Mouse (Mus musculus) left cerebral cortex, postnatal 36 days (tissue): ENCODE results near the gene Pgk2. TPM values are rescaled to one million over a fixed set of nuclear protein-coding genes. Genes with fewer than 3 reads are reported as not detected.
"Not testable (repeated sequence)": the region's sequence is repeated elsewhere in the genome, so short reads cannot be mapped to it uniquely, and the experiment has no call there.

Experiments
- DNase-seq, 2 experiments: peaks; one replicate each; pipeline ENCODE4 v3.0.0; 2021 to 2022; ENCODE audit warnings: low spot score in 2 of 2, mixed read lengths in 1 of 2
- intact Hi-C: fragments of 180-260 bp; cut with DNase I; formaldehyde crosslinking; loops from one replicate; pipeline ENCODE4 v1.15.1; 2025
- total RNA-seq, 2 experiments: library from RNA; stranded (reverse); gene quantifications; 2 replicates each; pipeline ENCODE4 v1.2.3; 2021

Gene Pgk2
- total RNA-seq, result not detected

GRCm38 (mm10) chr17:40208540-40208939 lies at the start of gene Pgk2:
Pgk2 (minus strand) TSS chr17:40208640.
- DNase-seq, result no peak
- intact Hi-C loops, result no loop called here

DNA sequence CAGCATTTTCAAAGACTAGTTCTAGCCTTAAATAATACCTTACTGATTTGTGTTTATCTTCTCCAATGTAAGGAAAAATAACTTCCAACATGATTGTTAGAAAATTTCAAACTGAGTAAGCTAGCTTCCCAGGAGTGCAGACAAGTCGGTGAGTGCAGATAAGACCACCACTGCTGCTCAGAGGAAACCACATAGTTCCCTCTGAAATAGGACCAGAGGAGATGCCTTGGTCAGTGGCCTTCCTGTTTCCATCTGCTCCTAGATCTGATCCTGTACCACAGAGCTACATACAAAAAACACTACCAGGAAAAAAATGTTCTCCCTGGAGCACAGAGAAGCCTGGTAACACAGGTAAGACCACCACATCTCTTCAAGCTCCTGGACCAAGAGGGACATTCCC lies 44.0 kb upstream of the Pgk2 start:
- intact Hi-C loops, result no loop called here

DNA sequence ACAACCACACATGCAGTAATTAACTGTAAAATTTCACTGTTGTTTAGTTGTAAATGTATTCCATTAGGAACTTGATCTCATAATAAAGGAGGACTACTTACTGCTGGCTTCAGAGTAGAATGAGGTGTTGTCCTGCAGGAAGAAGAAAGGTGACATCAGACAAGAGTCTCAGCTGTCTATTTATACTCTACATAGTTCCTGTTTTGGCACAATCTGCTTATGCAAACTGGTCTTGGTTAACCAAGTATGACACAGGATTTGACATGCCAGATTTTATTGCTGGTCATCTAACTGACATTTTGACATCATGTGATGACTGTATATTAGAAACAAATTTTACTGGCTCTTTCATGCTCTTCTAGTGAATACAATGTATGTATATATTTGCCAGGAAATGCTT lies 33.7 kb upstream of the Pgk2 start, which contains the start of gene Crisp3:
Gene Crisp3 (minus strand): TSS at position 154 of the 400 bp plus-strand sequence.
- no peak for DNase-seq
- intact Hi-C loops, result no loop called here

More for the DNA sequence above, 44.0 kb upstream of the Pgk2 start:
- no peak for DNase-seq

- intact Hi-C loops, result not testable (repeated sequence)
Observed at GRCm38 (mm10) chr17:40201803-40202202, 6.6 kb downstream of the Pgk2 start.

DNA sequence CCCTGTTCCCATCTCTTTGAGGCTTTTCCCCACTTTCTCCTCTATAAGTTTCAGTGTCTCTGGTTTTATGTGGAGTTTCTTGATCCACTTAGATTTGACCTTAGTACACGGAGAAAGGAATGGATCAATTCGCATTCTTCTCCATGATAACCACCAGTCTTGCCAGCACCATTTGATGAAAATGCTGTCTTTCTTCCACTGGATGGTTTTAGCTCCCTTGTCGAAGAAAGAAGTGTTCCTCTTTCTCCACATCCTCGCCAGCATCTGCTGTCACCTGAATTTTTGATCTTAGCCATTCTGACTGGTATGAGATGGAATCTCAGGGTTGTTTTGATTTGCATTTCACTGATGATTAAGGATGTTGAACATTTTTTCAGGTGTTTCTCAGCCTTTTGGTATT lies 18.2 kb downstream of the Pgk2 start:
- intact Hi-C loops, DNase-seq: not testable (repeated sequence)

More at GRCm38 (mm10) chr17:40201803-40202202, 6.6 kb downstream of the Pgk2 start:
- not testable (repeated sequence) for DNase-seq

DNA sequence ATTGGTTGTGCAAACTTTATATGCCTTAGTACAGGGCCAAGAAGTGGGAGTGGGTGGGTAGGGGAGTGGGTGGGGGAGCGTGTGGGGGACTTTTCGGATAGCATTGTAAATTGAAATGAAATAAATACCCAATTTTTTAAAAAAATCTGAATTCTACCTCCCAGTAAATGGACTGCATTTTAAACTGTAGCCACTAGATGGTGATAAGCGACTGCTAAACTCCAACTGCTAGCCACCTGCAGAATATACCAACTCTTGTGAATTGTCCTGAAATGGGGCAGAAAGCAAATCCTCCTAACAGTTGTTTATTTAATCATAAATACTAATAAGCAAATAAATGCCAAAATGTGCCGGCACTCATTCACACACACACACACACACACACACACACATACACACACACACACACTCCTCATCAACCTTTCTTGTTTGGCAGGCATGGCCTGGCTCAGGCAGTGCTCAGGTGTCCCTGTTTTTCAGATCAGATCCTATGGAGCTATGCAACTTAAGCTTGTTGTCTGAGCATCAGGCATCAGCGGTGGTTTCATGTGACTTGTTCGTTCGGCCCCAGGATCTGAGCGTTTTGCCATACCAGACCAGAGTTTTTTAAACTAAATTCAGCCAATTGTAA lies 50.6 kb downstream of the Pgk2 start:
- DNase-seq, result not testable (repeated sequence)
- intact Hi-C loops, result loop anchor here (5.0 to 10.0 kb wide), 2 partner anchors 667 to 739 kb away; no protein-coding TSS in a partner anchor

Other genes with a start within 250 kb of the Pgk2 start
- gene AC192777.2, start 113.2 kb downstream of the Pgk2 start, total RNA-seq, result not detected
- gene Crisp3, start 33.6 kb upstream of the Pgk2 start, total RNA-seq, result not detected
- gene Crisp1, start 110.6 kb upstream of the Pgk2 start, total RNA-seq, result not detected